Mouse (Mus musculus) testis, adult 2 months (tissue): ENCODE measurements at regions not wholly inside any gene's neighbourhood (a gene's known extent, or its start where the extent isn't known, plus 50 kb on each side); places are given as distances from the start of the nearest gene placed in this dataset.

Experiments
- CTCF ChIP-seq: fragments of 200-500 bp; IDR thresholded peaks from 2 replicates; pipeline ENCODE4 v1.5.1; 2012; ENCODE audit warnings: low read depth, mild to moderate bottlenecking, inconsistent platforms, low read length, moderate library complexity; ENCODE audit not compliant: control insufficient read depth, insufficient read depth, insufficient replicate concordance
- POLR2A ChIP-seq: fragments of 200-500 bp; IDR thresholded peaks from 2 replicates; pipeline ENCODE4 v1.6.1; 2012; ENCODE audit warnings: low read depth, mild to moderate bottlenecking, inconsistent platforms, low read length, moderate library complexity; ENCODE audit not compliant: control insufficient read depth

DNA sequence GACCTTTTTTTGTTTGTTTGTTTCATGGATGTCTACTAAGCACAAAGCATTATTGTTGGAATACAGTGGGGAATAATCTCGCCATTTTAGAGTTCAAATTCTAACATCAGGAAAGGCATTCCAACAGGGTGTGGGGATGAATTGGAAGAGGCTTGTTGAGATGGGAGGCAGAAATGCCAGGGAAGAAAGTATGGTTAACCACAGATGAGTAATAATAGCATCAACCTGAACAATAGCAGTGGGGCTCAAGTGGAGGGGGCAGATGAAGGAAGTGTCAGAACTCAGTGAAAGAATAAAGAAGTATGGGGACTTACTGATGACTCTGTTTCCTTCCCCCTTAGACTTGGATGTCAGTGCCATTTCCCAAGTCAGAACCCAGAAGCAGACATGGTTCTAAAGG is 94.5 kb upstream of the Gdnf start:
- TF ChIP-seq CTCF (no peak), POLR2A (no peak)
